In genomic region chr1:191404301-191404700, GRCm38 (mm10) we compare ENCODE assay signal across 21 mouse cellular contexts. TPM values are rescaled to one million over a fixed set of nuclear protein-coding genes. Genes with fewer than 3 reads are reported as not detected.
DNase-seq lines count a peak whose midpoint lies in the region; ATAC-seq and TF ChIP-seq lines count a peak whose summit lies in the region.
"Had no signal": no experiment of that assay in that cellular context is flagged by ENCODE, and none has a peak within 500 bp of the region (broad histone marks: within the 10 kb centered on the region; RNA-seq: fewer than 3 reads in every experiment).

No protein-coding gene starts in this region.

- 35% methylated on average over 1 of the region's 1 CpGs for WGBS in intestine, embryonic 14.5 days
- 53% methylated on average over 1 of the region's 1 CpGs for WGBS in intestine, embryonic 15.5 days
- WGBS in hindbrain, postnatal 0 days, result 34% methylated on average over 1 of the region's 1 CpGs

- H3K4me2 ChIP-seq in intestine, embryonic 14.5 days (ENCODE audit: low read length), result no peak overlapping the region
- no peak overlapping the region for H3K4me2 ChIP-seq in intestine, embryonic 15.5 days (replicated peaks)
- H3K4me2 ChIP-seq in hindbrain, postnatal 0 days (ENCODE audit: low read depth, low read length), result no peak overlapping the region
- H3K4me2 ChIP-seq: heart, embryonic 13.5 days; hindbrain, embryonic 15.5 days; midbrain, embryonic 12.5 days had no signal

- H3K4me1 ChIP-seq in intestine, embryonic 14.5 days (replicated peaks; ENCODE audit: control insufficient read depth, insufficient read depth, low read length), result no peaks in the 10 kb centered on the region
- H3K4me1 ChIP-seq in intestine, embryonic 15.5 days (replicated peaks), result 0 out of 2 replicates have a peak, but pooled peaks cover 5% of the 10 kb centered on the region
- H3K4me1 ChIP-seq in hindbrain, postnatal 0 days (ENCODE audit: insufficient read depth, low read length), result no peaks in the 10 kb centered on the region
- H3K4me1 ChIP-seq: hindbrain, embryonic 15.5 days; midbrain, embryonic 12.5 days had no signal

- intact Hi-C loops in left cerebral cortex, postnatal 25 days (cut with DNase I), result no loop called here

- DNase-seq in intestine, embryonic 14.5 days (ENCODE audit: low spot score), result peak; percentile 33
- DNase-seq in CD4-positive helper T cell, adult 2 months (ENCODE audit: low read depth, low spot score), result peak; percentile 38
- DNase-seq in thymus, postnatal 0 days (ENCODE audit: low spot score), result peak; percentile 77
- no peak for DNase-seq in gastrocnemius, adult 18-20 months (ENCODE audit: low spot score)
- DNase-seq in left cerebral cortex, postnatal 25 days (ENCODE audit: low spot score in 2 of 2), result no peak
- DNase-seq in hindbrain, postnatal 0 days (ENCODE audit: low spot score), result no peak
- DNase-seq: adrenal gland, adult 8-10 months; cerebellum, adult 18-20 months; cerebellum, postnatal 14 days; heart, postnatal 36 days; kidney, postnatal 4 days; lung, postnatal 10 days had no signal

- TF ChIP-seq CTCF in hindbrain, postnatal 0 days (IDR thresholded peaks at IDR 0.05; ENCODE audit: low read depth), result no peak

- no peaks in the 10 kb centered on the region for H3K9me3 ChIP-seq in intestine, embryonic 14.5 days (ENCODE audit: control insufficient read depth, low read length)
- no peaks in the 10 kb centered on the region for H3K9me3 ChIP-seq in intestine, embryonic 15.5 days
- H3K9me3 ChIP-seq in hindbrain, postnatal 0 days (ENCODE audit: low read length), result no peaks in the 10 kb centered on the region
- H3K9me3 ChIP-seq: forebrain, embryonic 10.5 days; heart, embryonic 13.5 days; hindbrain, embryonic 15.5 days; limb, embryonic 10.5 days; midbrain, embryonic 12.5 days had no signal

- no peak overlapping the region for H3K9ac ChIP-seq in intestine, embryonic 14.5 days (ENCODE audit: low read length)
- no peak overlapping the region for H3K9ac ChIP-seq in intestine, embryonic 15.5 days
- no peak overlapping the region for H3K9ac ChIP-seq in hindbrain, postnatal 0 days (replicated peaks; ENCODE audit: low read length)
- H3K9ac ChIP-seq: heart, embryonic 13.5 days; hindbrain, embryonic 15.5 days; midbrain, embryonic 12.5 days had no signal

- no peaks in the 10 kb centered on the region for H3K36me3 ChIP-seq in intestine, embryonic 14.5 days (ENCODE audit: control insufficient read depth, insufficient read depth, low read length)
- no peaks in the 10 kb centered on the region for H3K36me3 ChIP-seq in intestine, embryonic 15.5 days
- no peaks in the 10 kb centered on the region for H3K36me3 ChIP-seq in hindbrain, postnatal 0 days (ENCODE audit: insufficient read depth, low read length)
- H3K36me3 ChIP-seq: forebrain, embryonic 10.5 days; heart, embryonic 13.5 days; hindbrain, embryonic 15.5 days; limb, embryonic 10.5 days; midbrain, embryonic 12.5 days had no signal

- no peak overlapping the region for H3K27ac ChIP-seq in intestine, embryonic 14.5 days (ENCODE audit: low read depth)
- no peak overlapping the region for H3K27ac ChIP-seq in intestine, embryonic 15.5 days
- H3K27ac ChIP-seq in hindbrain, postnatal 0 days, result no peak overlapping the region
- H3K27ac ChIP-seq: forebrain, embryonic 10.5 days; heart, embryonic 13.5 days; hindbrain, embryonic 15.5 days; left cerebral cortex, adult 2 months; limb, embryonic 10.5 days; midbrain, embryonic 12.5 days had no signal

- H3K4me3 ChIP-seq in intestine, embryonic 14.5 days (ENCODE audit: low read depth, low read length), result no peak overlapping the region
- no peak overlapping the region for H3K4me3 ChIP-seq in intestine, embryonic 15.5 days (replicated peaks)
- no peak overlapping the region for H3K4me3 ChIP-seq in hindbrain, postnatal 0 days (ENCODE audit: low read length)
- H3K4me3 ChIP-seq: forebrain, embryonic 10.5 days; heart, embryonic 13.5 days; hindbrain, embryonic 15.5 days; left cerebral cortex, adult 2 months; limb, embryonic 10.5 days; midbrain, embryonic 12.5 days had no signal

- H3K27me3 ChIP-seq in intestine, embryonic 14.5 days (replicated peaks; ENCODE audit: control insufficient read depth, insufficient read depth, low read length), result no peaks in the 10 kb centered on the region
- H3K27me3 ChIP-seq in intestine, embryonic 15.5 days (replicated peaks), result no peaks in the 10 kb centered on the region
- H3K27me3 ChIP-seq in hindbrain, postnatal 0 days (ENCODE audit: insufficient read depth, low read length), result no peaks in the 10 kb centered on the region
- H3K27me3 ChIP-seq: heart, embryonic 13.5 days; hindbrain, embryonic 15.5 days; midbrain, embryonic 12.5 days had no signal

- no peak for ATAC-seq in intestine, embryonic 14.5 days (replicated peaks; ENCODE audit: low FRiP score, low TSS enrichment, low read depth)
- ATAC-seq in intestine, embryonic 15.5 days, result no peak
- peak; percentile 13 for ATAC-seq in CD4-positive, CD25-positive, alpha-beta regulatory T cell, adult 4 months
- ATAC-seq in hindbrain, postnatal 0 days, result no peak
- ATAC-seq: intestine, postnatal 0 days had no signal

RNA-seq across cellular contexts. Expression of gene Ppp2r5a, which starts 1.2 kb away (rescaled TPM):
- 25.2 and 27.1 TPM in 2 replicates for polyA plus RNA-seq in intestine, embryonic 14.5 days (2014; fragmentation: Nextera tagmentation; extraction: Ambion mirVana)
- polyA plus RNA-seq in intestine, embryonic 15.5 days (2015; fragmentation: Nextera tagmentation; extraction: Ambion mirVana), result 23.7 and 27.0 TPM in 2 replicates
- 10 to 100 TPM; 44.5 to 70.5 TPM for polyA plus RNA-seq in CD4-positive, CD25-positive, alpha-beta regulatory T cell, adult 4 months (2017; shearing (Covaris generic))
- 64.4 and 79.1 TPM in 2 replicates for polyA plus RNA-seq in thymus, postnatal 0 days (2015; fragmentation: Nextera tagmentation; extraction: Ambion mirVana)
- 10 to 100 TPM; 66.2 to 76.8 TPM for total RNA-seq in gastrocnemius, adult 18-20 months (2021)
- total RNA-seq in left cerebral cortex, postnatal 25 days (2021), result 10 to 100 TPM; 89.1 to 94.5 TPM
- total RNA-seq in hindbrain, postnatal 0 days (2014; rRNA removed), result 54.0 and 65.6 TPM in 2 replicates
- polyA plus RNA-seq in hindbrain, postnatal 0 days (2015; fragmentation: Nextera tagmentation; extraction: Ambion mirVana), result 12.8 and 13.2 TPM in 2 replicates

Comparison
In these comparisons a context has a peak if more than half of its experiments do, and no peak if none do; other contexts are left out.
1. DNase-seq: peak in intestine, embryonic 14.5 days (single experiment), CD4-positive helper T cell, adult 2 months (single experiment) and thymus, postnatal 0 days (single experiment); none in gastrocnemius, adult 18-20 months (single experiment), left cerebral cortex, postnatal 25 days (0 of 2) and hindbrain, postnatal 0 days (single experiment).